Mouse (Mus musculus) frontal cortex, adult 2 months (tissue): ENCODE data around the gene Wnt11. TPM values are rescaled to one million over a fixed set of nuclear protein-coding genes. Genes with fewer than 3 reads are reported as not detected.

Experiments used
- DNase-seq, 2 experiments: peaks; one replicate each; pipeline ENCODE4 v3.0.0; 2022; ENCODE audit warnings: low spot score in 1 of 2; ENCODE audit errors: extremely low spot score in 1 of 2
- polyA plus RNA-seq: library from polyadenylated mRNA; depleted of rRNA; stranded (reverse); fragments of >200 nt; gene quantifications from 2 replicates; pipeline ENCODE4 v1.2.3, GENCODE M21; 2012; rRNA removed

The Wnt11 gene
- polyA plus RNA-seq, 1 experiment, result 0.82 TPM

- DNase-seq, result no peak
Observed at GRCm38 (mm10) chr7:98899815-98900214, 64.9 kb downstream of the Wnt11 start.

GRCm38 (mm10) chr7:98901120-98901519 is 66.2 kb downstream of the Wnt11 start:
- no peak for DNase-seq

GRCm38 (mm10) chr7:98903884-98904283 is 69.0 kb downstream of the Wnt11 start:
- no peak for DNase-seq

Other genes with a start within 250 kb of the Wnt11 start
- gene Emsy, start 178.3 kb upstream of the Wnt11 start, polyA plus RNA-seq, result 52.1 and 55.5 TPM in 2 replicates
- 43.7 and 45.4 TPM in 2 replicates for gene Thap12, start 132.0 kb upstream of the Wnt11 start, polyA plus RNA-seq